Mouse (Mus musculus) urinary bladder, postnatal 36 days (tissue): ENCODE results near the gene Pax4.

Experiments
- DNase-seq, 2 experiments: peaks; one replicate each; pipeline ENCODE4 v3.0.0; 2022; ENCODE audit warnings: low spot score in 2 of 2, mixed read lengths in 1 of 2

The Pax4 gene

DNA sequence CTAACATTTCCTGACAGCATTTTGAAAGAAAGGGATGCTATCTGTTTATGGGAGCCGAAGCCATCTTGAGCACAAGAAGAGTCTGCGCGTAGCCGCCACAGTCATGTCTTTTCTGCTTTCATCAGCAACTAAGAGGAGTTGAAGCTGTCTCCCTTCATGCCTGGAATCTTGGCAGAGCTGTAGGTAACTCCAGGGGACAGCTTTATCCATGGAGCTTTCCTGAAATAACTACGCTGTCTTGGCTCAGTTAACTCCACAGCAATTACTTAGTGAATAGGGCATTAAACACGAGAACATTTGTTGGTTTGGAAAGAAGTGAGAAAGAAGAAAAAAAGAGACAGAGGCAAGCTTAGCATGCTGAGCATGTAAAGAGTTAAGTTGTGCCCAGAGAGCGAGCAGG lies 1.2 kb downstream of the Pax4 start:
- DNase-seq: no peak

DNA sequence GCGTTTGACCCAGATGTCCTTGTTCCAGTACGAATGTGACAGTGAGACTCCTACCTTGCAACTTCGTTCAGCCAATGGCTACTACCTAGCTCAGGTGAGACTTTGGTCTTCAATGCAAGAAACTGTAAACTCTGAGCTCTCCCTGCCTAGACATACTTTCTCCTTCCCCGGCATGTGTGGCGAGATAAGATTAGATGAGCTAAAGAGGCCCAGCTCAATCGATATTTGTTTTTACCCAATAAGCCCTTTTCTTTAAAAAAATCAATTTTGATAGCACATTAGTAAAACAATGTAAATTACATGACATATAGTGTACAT lies 17.7 kb downstream of the Pax4 start:
- DNase-seq: no peak

DNA sequence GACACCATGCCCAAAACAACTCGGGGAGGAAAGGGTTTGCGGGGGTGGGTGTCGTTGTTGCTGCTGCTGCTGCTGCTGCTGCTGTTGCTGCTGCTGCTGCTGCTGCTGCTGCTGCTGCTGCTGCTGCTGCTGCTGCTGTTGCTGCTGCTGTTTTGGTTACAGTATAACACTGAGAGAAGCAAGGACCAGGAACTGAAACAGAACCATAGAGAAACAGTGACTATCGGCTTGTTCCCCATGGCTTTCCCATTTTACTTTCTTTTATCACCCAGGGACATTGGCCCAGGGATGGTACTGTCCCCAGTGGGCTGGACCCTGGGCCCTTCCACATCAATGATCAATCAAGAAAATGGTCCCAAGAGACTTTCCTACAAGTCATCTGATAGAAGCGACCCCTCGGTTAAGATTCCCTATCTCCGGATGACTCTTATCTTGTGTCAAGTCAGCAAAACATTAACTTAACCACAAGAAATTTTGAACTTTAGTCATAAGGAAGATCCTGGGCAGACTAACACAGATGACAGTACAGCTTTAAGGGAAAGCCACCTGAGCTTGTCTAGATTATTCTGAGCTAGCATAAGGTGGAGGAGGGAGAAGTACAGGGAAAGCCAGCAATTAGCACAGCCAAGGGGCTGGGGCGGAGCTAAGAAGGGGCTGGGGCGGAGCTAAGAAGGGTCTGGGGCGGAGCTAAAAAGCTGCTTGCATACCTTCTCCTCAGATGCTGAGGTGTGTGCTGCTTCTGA lies 18.2 kb downstream of the Pax4 start:
- no peak for DNase-seq

DNA sequence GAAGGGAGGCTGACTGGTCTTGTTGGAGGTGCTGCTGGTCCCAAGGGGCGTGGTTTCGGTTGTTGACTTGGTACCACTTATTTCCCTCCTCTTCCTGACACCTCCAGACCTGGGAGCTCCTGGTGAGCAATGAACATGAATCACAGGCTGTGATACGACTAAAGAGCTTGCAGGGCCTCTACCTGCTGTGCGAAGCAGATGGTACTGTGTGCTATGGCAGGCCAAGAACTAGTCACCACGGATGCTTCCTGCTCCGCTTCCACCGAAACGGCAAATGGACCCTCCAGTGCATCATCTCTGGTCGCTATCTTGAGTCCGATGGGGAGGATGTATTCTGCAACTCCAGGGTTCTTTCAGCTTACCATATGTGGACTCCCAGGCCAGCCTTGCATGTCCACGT lies 19.3 kb downstream of the Pax4 start:
- no peak for DNase-seq

DNA sequence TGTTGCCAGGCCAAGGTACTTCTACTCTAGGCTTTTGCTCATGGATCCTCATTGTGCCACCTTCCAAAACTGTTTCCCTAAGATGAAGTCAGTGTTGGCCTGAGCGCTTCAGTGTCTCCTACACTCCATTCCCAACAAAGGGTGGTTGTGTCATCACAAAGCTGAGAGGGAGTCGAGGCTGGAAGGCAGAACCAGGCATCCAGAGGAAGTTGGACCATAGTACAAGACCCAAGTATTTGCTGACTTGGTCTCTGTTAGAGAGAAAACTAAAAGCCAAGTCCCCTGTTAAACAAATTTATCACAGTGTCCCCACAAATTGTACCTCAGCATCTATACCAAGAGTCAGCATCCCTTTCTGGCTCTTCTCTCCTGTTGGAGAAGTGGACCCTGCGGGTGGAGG lies 20.9 kb downstream of the Pax4 start, which contains the start of gene Gcc1:
Gene Gcc1 (minus strand): TSS at position 101 of the 400 bp plus-strand sequence.
- no peak for DNase-seq

DNA sequence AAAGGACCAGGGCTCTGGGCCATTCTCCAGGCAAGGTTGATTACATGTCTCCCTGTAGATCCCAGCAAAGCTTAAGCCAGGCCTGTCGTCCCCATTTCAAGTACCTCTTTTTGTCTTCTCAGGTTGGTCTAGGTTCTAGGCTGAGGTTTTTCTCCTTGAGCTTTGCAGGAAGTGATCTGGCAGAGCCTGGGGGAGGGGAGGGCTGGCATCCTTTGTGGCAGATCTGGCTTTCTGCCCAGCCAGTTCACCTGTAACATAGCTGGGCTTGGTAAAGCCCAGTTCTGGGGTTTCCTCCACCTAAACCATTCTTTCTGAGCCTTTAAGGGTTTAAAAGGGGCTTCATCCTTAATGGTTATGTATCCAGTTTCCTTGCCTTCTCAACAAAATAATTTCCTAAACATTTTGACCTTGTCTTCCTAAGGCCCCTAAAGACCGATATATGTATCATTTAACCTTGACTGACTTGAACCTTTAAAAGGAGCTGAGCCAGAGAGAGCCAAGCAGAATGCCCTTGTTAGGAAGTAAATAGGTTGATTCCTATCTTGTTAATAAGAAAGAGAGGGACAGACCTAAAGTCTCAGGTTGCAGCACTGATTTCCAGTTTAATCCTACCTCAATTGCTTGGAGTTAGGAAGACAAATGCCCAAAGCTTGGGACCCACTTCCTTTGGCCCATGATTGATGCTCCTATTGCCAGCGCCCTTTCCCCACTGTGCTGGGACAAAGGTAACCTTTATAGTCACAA lies 21.9 kb downstream of the Pax4 start, which contains the start of gene Fscn3:
Gene Fscn3 (plus strand): TSS at position 694 of the 744 bp plus-strand sequence.
- no peak for DNase-seq

DNA sequence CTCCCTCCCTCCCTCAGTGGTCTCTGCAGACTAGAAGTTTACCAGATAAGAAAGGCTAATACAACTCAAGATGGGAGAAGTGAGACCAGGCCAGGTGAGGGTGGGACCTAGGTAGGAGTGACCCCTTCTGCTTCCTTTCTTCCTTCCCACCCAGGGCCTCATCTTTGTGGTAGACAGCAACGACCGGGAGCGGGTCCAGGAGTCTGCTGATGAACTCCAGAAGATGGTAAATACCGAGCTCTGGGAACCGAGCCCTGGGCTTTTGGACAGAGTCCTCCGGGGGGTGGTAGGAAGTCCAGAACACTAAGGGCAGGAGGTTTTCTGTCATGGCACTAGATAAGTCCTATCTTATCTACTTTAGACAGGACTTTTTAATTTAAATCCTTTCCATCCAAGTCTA lies 24.1 kb downstream of the Pax4 start:
- no peak for DNase-seq

DNA sequence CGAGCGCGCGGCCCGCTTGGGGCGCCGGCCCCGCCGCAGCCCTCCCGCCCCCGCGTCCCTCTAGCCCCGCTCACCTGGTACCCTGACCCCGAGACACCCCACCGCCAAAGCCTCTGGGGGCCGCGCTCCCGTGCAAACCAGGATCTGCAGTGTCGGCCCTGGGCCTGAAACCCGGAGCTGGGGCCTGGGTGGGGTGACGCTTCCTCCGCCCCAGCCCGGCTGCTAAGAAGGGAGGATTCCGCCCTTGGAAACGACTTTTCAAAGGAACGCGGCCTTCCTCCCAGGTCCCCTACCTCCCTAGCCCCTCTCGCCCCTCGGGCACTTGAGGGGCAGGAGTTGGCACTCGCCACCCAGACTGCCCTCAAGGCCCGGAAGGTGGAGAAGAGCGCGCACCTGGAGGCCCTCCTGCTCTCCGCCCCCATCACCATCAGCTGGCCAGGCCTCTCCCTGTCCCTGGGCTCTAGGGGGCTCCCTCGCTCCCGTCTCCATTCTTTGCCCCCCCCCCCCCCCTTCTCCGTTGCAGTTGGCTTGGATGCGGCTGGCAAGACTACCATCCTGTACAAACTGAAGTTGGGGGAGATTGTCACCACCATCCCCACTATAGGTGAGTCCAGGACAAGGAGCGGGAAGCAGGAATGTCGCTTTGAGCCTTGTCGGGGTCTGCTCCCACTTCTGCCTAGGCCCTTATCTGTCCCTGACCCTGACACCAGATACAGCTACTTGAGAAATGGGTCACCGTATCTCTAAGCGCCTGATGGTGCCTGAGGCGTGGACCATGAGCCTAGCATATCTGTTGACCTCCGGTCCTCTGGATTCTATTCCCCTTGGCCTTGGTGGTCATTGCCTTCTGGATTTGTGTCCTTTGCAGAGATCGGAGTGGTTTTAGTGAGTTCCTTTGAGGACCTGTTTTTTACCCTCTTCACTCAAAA lies 25.1 kb downstream of the Pax4 start:
- peak; percentile 44 to 53 for DNase-seq

DNA sequence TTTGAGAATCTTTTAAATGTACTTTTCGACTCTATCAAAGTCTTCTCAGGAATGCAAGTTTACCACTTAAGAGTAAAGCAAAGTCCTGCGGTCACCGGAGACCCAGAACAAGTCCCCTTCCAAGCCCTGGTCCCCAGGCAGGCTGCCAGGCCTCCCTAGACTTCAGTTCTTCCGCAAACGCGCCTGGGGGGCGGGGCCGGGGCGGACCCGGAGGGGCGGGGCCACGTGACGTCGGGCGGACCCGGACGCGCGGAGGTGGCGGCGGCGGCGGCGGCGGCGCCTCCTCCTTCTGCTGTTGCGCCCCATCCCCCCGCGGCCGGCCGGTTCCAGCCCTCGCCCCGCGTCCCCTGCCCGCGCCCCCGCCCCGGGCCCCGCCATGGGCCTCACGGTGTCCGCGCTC lies 25.8 kb downstream of the Pax4 start, which contains the start of gene Arf5:
Gene Arf5 (plus strand): TSS at position 248 of the 400 bp plus-strand sequence.
- DNase-seq: peak; percentile 94 to 95

DNA sequence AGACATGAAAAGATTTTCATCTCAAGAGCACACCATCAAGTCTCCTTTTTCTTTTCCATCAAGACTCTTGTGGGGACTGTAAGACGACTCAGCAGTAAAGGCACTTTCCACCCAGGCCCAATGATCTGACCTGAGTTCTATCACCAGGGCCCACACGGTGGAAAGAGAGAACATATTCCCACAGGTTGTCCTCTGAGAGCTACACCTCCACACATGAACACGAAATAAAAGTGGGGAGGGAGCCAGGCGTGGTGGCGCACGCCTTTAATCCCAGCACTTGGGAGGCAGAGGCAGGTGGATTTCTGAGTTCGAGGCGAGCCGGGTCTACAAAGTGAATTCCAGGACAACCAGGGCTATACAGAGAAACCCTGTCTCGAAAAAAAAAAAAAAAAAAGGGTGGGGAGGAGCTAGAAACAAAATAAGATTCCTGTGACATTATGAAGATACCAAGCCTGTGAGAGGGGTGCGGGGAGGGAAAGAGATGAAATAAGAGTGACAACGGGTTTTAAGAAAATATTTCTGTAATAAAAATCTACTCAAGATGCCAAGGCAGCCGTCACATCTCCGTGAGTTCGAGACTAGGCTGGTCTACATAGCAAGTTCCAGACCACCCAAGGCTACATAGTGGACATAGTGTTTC lies 26.4 kb downstream of the Pax4 start:
- no peak for DNase-seq

DNA sequence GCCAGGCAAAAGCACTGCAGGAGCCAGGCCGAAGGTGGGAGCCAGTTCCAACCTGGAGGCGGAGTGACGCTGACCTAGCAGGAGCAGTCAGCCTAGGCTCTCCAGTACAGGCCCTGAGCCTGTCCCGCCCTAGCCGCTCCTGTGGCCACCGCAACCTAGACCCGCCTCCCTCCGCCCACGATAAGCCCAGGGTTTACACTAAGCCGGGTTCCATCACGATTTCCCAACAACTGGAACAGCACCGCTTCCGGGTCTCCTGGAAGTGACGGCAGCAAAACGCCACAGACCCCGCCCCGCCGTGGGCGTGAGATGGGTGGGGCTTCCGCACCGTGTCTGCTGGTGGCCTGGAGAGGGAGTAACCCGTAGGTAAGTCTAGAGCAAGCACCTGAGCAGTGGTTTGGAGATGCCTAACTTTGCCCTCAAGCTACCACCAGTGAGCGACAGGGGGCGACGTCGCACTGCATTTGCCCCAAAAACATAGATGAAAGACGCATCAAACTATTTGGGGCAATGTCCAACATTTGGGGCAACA lies 27.6 kb downstream of the Pax4 start:
- DNase-seq: peak; percentile 98

DNA sequence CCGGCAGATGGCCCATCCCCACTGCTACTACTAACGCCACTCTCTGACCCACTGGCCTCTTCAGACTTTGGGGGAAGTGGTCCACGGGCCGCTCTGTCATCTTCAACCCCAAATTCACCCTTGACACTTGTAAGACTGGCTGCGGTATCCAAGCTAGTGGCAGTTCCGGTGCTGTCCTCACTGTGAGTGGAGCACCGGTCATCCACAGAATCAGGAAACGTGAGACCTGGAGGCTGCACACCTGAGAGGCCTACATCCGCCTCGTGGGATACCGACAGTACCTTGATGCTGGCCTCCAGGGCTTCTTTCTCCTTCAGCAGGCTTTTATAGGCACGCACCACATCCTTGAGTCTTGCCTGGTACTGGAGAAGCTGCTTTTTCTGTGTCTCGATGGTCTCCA lies 28.3 kb downstream of the Pax4 start:
- DNase-seq: no peak

DNA sequence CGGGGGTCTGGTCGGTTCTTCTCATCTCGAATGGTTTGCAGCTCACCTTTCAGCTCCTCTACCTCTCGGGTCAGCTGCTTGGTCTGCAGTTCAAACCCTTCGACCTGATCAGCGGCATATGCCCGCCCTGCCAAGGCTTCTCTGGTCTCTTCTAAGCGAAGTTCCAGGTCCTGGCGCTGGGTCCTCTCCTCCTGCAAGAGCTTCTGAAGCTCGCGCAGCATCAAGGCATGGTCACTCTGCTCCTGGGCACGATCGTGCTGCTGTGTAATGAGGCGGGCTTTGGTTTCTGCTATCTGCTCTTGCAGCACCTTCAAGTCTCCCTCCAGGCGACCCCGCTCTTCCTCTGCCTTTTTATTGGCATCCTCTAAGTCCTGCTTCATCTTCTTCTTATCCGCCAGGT lies 28.8 kb downstream of the Pax4 start:
- DNase-seq: no peak

DNA sequence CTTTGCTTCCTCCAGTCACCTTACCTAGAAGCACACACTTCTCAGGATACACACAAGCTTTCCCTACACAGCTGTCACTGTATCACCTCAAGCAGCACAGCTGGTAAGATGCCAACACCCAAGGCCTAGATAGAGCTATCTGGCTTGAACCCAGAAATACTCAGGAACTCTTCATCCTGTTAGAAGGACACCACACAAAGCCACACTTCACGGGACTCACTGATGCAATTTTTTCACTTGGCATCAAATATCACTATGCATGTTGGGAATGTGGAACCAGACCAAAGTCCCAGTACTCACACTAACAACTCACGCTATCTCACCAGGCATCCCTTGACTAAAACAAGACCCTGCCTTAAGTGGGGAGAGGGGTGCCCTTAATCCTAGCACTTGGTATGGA lies 29.5 kb downstream of the Pax4 start:
- no peak for DNase-seq

DNA sequence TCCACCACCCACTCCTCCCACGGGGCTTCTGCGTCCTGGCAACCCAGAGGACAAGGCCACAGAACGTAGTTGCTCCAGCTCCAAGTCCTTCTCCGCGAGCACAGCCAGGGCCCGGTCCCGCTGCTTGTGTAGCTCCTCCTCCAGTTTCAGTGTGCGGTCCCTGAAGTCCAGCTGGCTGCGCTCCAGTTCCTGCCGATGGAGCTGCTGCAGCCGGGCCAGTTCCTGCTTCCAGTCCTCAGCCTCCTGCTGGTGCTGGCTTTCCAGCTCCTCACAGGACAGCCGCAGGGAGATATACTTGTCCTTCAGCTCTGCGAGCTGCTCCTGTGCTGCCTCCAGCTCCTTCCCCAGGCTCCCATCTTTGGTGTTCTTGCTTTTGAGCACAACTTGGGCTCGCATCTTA lies 30.7 kb downstream of the Pax4 start:
- DNase-seq: peak in 1 of 2 experiments; percentile 84

DNA sequence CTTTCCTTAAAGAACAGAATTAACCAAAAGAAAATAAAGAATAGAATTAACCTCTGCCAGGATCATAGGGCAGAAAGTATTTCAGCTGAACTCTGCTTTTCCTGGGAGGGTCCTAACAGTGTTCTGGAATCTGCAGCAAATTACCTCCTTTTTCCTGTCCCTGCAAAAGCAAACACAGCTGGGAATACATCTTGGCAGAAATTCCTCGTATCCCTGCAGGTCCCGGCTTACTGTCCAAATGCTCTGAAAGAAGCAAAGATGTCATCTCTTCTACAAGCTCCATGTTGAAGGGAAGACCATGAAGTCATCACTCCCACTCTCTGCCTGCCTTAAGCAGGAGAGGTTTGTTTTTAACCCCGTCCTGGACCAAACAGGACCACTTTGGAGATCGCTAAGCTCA lies 32.2 kb downstream of the Pax4 start:
- DNase-seq: no peak

DNA sequence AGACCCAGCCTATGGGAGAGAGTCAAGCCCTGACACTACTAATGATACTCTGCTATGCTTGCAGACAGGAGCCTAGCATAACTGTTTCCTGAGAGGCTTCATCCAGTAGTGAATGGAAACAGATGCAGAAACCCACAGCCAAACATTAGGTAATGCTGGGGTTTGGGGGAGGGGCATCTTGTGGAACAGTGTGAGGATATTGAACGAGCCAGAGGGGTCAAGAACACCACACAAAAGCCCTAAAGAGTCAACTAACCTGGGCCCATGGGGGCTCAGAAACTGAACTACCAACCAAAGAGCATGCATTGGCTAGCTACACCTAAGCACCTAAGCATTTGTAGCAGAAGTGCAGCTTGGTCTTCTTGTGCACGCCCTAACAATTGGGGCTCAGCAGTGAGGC lies 37.9 kb downstream of the Pax4 start:
- no peak for DNase-seq

DNA sequence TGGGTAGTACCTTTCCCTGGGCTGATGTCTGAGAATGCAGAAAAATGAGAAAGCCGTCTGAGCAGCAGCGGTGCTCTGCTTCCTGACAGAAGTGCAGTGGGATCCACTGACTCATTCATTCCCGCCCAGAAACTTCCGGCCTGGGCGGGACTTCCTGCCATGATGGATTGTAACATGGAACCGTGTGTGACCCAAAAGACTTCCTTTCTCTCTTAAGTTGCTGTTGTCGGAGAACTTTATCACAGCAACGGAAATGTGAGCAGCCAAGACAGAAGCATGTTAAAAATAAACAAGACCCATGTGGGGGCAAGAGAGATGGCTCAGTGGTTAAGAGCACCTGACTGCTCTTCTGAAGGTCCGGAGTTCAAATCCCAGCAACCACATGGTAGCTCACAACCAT lies 39.1 kb downstream of the Pax4 start:
- no peak for DNase-seq

DNA sequence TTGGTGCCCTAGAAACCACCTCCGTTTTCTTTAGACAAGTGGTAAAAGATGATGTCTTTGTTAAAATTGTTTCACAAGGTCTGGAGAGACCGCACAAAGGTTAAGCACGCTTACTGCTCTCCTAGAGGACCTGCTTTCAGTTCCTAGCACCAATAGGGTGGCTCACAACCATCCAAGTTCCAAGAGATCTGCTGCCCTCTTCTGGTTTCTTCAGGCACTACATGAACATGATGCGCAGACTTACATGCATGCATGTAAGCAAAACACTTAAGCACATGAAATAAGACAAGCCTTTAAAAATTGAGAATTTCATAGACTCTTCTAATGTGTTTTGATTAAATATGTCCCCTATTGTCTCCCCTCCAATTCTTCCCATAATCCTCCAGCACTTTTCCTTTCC lies 49.4 kb downstream of the Pax4 start:
- no peak for DNase-seq

DNA sequence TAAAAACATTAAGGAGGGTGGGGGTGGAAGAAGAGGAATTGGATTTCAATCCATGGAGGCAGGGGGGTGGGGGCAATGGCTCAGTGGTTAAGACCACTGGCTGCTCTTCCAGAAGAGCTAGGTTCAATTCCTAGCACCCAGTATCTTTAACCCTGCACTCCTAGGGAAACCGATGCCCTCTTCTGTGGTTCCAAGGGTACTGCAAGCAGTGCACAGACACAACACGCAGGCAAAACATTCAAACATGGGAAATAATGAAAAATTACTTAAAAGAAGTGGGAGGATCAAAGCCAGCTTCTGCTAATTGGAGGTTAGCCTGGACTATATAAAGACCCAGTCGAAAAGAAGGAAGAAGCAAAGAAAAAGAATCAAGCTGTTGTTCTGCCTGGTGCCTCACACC lies 50.4 kb downstream of the Pax4 start:
- no peak for DNase-seq

DNA sequence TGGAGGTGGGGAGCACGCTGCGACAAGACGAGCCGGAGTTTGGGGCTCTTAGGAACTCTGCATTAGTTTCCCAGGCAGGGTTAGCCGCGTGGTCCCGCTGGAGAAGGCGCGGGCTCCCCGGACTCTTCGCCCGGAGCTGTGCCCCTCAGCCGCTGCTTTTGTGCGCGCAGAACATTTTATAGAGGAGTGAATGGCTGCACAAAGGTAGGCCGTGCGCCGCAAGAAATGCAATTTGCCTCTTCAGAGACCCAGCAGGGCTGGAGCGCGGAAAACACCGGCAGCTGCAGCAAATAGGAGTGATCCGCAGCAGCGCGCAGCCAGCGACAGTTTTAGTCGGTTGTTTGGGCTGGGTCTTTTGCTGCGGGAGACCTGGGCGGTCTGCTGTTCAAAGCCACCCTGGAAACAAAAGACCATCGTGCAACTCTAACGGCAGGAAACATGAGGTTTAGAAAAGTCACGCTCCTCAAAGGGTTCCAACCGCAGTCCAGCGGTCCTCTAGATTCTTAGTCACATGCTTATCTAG lies 51.4 kb downstream of the Pax4 start, which contains the start of gene Zfp800:
Gene Zfp800 (minus strand): TSS at position 325 of the 523 bp plus-strand sequence.
- no peak for DNase-seq
